Mouse (Mus musculus): ENCODE results near the gene Olfr291.

Gene Olfr291

GRCm38 (mm10) chr7:84853253-84853652 is at the start of gene Olfr291:
Olfr291 (plus strand) TSS chr7:84853553.
- no peak for DNase-seq

- peak; percentile 49 for DNase-seq
Measured at GRCm38 (mm10) chr7:84805224-84805623, 48.1 kb upstream of the Olfr291 start.

GRCm38 (mm10) chr7:84806159-84806558 is 47.2 kb upstream of the Olfr291 start:
- no peak for DNase-seq

- DNase-seq, result peak; percentile 43
Measured at GRCm38 (mm10) chr7:84884530-84884929, 31.2 kb downstream of the Olfr291 start.

All from kidney, adult 9 months (tissue).